Mouse (Mus musculus) midbrain, embryonic 12.5 days (tissue): ENCODE measurements at regions not wholly inside any gene's neighbourhood (a gene's known extent, or its start where the extent isn't known, plus 50 kb on each side); places are given as distances from the start of the nearest gene placed in this dataset.

ENCODE experiments used
- ATAC-seq: fragments of 200-750 bp; cut with Nextera tagmentation; 2 replicates; pipeline ENCODE4 v1.8.0; 2017; ENCODE audit warnings: low read depth, moderate TSS enrichment, moderate library complexity; ENCODE audit not compliant: low FRiP score
- H3K27ac ChIP-seq: fragments of 300-500 bp; sonication (generic); replicated peaks from 2 replicates; pipeline ENCODE4 v1.5.1; 2016; ENCODE audit warnings: mild to moderate bottlenecking
- H3K27me3 ChIP-seq: fragments of 300-500 bp; sonication (generic); 2 replicates; pipeline ENCODE4 v1.6.1; 2016; ENCODE audit warnings: mild to moderate bottlenecking
- H3K36me3 ChIP-seq: fragments of 300-500 bp; sonication (generic); 2 replicates; pipeline ENCODE4 v1.6.1; 2016
- H3K4me1 ChIP-seq: fragments of 300-500 bp; sonication (generic); 2 replicates; pipeline ENCODE4 v1.6.1; 2016
- H3K4me2 ChIP-seq: fragments of 300-500 bp; sonication (generic); replicated peaks from 2 replicates; pipeline ENCODE4 v1.6.1; 2016; ENCODE audit warnings: mild to moderate bottlenecking, moderate library complexity
- H3K4me3 ChIP-seq: fragments of 300-500 bp; sonication (generic); 2 replicates; pipeline ENCODE4 v1.5.1; 2016; ENCODE audit warnings: mild to moderate bottlenecking
- H3K9ac ChIP-seq: fragments of 300-500 bp; sonication (generic); replicated peaks from 2 replicates; pipeline ENCODE4 v1.6.1; 2016; ENCODE audit warnings: mild to moderate bottlenecking, moderate library complexity
- H3K9me3 ChIP-seq: fragments of 300-500 bp; sonication (generic); 2 replicates; pipeline ENCODE4 v1.6.1; 2016; ENCODE audit warnings: mild to moderate bottlenecking
- WGBS: fragments of 180-500 bp; shearing (Covaris S2); methylation state at CpG from one replicate; pipeline ENCODE4 v1.1.7; 2016; 5-methylcytosine and 5-hydroxymethylcytosine counted together

DNA sequence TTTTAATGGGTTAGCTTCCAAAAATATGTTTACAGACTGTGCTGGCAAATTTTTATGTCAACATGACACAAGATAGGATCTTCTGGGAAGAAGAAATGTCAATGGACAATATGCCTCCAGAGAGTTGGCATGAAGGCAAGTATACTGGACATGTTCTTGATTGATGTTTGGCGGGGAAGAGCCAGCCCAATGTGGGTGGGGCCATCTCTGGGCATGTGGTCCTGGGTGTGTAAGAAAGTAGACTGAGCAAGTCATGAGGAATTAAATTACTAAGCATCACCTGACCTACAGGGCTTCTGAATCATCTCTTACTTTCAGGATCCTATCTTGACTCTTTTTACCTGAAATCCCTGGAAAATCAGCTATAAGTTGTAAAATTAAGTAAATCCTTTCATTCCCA is 525.0 kb upstream of the Grm7 start:
- ATAC-seq: peak; percentile 27; the same call in 1 of the 2 replicates
- WGBS: 82% methylated on average over 1 of the region's 1 CpGs
- H3K4me3 ChIP-seq: no peak overlapping the region
- peaks cover 39% of the 10 kb centered on the region for H3K27me3 ChIP-seq
- no peaks in the 10 kb centered on the region for H3K9me3 ChIP-seq
- H3K4me2 ChIP-seq: no peak overlapping the region
- H3K4me1 ChIP-seq: no peaks in the 10 kb centered on the region
- H3K27ac ChIP-seq: no peak overlapping the region
- H3K36me3 ChIP-seq: no peaks in the 10 kb centered on the region
- H3K9ac ChIP-seq: no peak overlapping the region

DNA sequence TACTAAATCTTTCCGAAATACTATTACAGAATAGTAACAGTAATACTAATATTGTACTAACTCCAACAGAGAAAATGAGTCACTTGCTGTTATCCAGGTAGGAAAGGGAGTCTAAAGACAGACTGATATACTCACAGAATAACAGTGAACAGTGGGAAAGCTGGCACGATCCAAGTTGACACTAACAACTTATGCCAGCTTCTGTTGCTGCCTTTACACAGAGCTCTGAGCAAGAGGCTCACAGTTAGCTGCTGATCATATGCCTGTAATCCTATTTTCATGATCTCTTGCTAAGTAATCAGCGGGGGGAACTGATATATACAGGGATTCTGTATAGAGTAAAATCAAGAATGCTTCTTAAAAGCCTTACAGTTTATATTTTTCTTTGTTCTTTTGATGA is 513.1 kb upstream of the Grm7 start:
- no peaks in the 10 kb centered on the region for H3K27me3 ChIP-seq
- no peaks in the 10 kb centered on the region for H3K36me3 ChIP-seq
- ATAC-seq: no peak
- no peaks in the 10 kb centered on the region for H3K9me3 ChIP-seq
- no peak overlapping the region for H3K4me3 ChIP-seq
- no peak overlapping the region for H3K27ac ChIP-seq
- no peaks in the 10 kb centered on the region for H3K4me1 ChIP-seq
- 81% methylated on average over 3 of the region's 3 CpGs for WGBS
- H3K4me2 ChIP-seq: no peak overlapping the region
- no peak overlapping the region for H3K9ac ChIP-seq

- 79% methylated on average over 1 of the region's 1 CpGs for WGBS
- Histone ChIP-seq H3K4me1 (no peaks in the 10 kb centered on the region), H3K9ac (no peak overlapping the region), H3K27ac (no peak overlapping the region), H3K27me3 (no peaks in the 10 kb centered on the region), H3K4me3 (no peak overlapping the region), H3K9me3 (no peaks in the 10 kb centered on the region), H3K4me2 (no peak overlapping the region), H3K36me3 (no peaks in the 10 kb centered on the region)
- ATAC-seq: no peak
Observed at GRCm38 (mm10) chr6:110133587-110133986, 511.8 kb upstream of the Grm7 start.

- no peak for ATAC-seq
Observed at GRCm38 (mm10) chr6:110137043-110137650, 508.2 kb upstream of the Grm7 start.

DNA sequence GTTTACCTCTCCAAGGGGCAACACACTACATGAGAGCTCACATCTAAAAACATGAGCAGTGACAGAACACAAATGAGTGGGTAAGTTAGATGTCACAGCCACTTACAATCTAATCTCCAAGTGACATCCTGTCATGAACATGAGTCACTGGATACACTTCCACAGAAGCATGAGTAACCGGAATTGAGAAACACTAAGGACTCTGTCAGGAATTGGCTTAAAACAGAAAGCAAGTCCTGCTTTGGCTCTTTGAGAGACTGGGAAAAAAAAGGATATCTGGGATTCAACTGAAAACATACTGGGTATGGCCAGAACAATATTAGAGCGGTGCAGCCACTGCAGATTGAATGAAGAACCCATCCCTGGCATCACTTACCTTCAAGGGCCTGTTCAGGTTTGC is 506.0 kb upstream of the Grm7 start:
- WGBS: 84% methylated on average over 2 of the region's 2 CpGs
- Histone ChIP-seq H3K4me1 (no peaks in the 10 kb centered on the region), H3K27ac (no peak overlapping the region), H3K9ac (no peak overlapping the region), H3K27me3 (no peaks in the 10 kb centered on the region), H3K4me3 (no peak overlapping the region), H3K36me3 (no peaks in the 10 kb centered on the region), H3K9me3 (no peaks in the 10 kb centered on the region), H3K4me2 (no peak overlapping the region)
- no peak for ATAC-seq

More at GRCm38 (mm10) chr6:110137043-110137650, 508.2 kb upstream of the Grm7 start:
- Histone ChIP-seq H3K27me3 (no peaks in the 10 kb centered on the region), H3K4me1 (no peaks in the 10 kb centered on the region), H3K9ac (no peak overlapping the region), H3K4me2 (no peak overlapping the region), H3K27ac (no peak overlapping the region), H3K9me3 (no peaks in the 10 kb centered on the region), H3K4me3 (no peak overlapping the region), H3K36me3 (no peaks in the 10 kb centered on the region)
- WGBS: 38% methylated on average over 7 of the region's 7 CpGs

DNA sequence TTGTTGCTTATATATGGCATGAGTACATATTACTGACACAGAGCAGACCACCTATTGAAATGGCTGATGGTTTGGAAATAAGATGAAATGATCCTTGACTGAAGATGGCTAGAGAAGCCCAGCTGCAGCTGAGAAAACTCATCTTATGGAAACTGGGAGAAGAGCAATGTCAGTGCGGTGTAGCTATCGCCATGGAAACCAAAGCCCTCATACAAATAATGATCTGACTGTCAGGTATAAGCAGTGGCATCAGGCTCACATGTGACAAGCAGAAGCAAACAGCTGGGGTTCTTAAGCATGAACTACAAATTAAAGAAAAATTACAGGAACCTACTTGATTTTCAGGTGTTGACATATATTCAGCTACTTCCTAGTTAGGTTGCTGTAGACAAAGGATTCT is 476.8 kb upstream of the Grm7 start:
- ATAC-seq: peak; percentile 56
- Histone ChIP-seq H3K4me3 (no peak overlapping the region), H3K4me2 (no peak overlapping the region), H3K36me3 (no peaks in the 10 kb centered on the region), H3K9me3 (no peaks in the 10 kb centered on the region), H3K27ac (no peak overlapping the region), H3K9ac (no peak overlapping the region), H3K27me3 (no peaks in the 10 kb centered on the region), H3K4me1 (no peaks in the 10 kb centered on the region)
- WGBS: 73% methylated on average over 2 of the region's 2 CpGs

DNA sequence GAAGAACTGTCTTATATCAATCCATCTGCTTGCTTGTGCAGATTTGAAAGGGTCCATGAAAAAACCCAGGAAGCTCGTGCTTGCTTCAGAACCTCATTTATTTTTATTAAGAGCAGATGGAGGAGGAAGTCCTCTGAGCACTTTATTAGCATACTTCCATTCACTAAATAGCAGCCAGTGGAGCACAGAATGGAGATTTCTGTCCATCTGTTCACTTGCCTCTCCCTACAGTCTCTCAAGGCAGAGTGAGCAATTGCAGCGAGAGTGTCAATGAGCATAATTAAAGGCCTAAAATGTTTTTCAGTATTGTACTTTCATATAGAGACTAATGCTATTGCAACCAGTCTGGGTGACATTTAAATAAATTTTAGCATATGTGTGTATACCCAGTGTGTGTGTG is 439.4 kb upstream of the Grm7 start:
- no peaks in the 10 kb centered on the region for H3K36me3 ChIP-seq
- peak; percentile 82 for ATAC-seq
- H3K9ac ChIP-seq: no peak overlapping the region
- H3K4me3 ChIP-seq: no peak overlapping the region
- no peak overlapping the region for H3K27ac ChIP-seq
- H3K9me3 ChIP-seq: no peaks in the 10 kb centered on the region
- H3K4me2 ChIP-seq: no peak overlapping the region
- H3K4me1 ChIP-seq: no peaks in the 10 kb centered on the region
- no peaks in the 10 kb centered on the region for H3K27me3 ChIP-seq
- 57% methylated on average over 2 of the region's 2 CpGs for WGBS

DNA sequence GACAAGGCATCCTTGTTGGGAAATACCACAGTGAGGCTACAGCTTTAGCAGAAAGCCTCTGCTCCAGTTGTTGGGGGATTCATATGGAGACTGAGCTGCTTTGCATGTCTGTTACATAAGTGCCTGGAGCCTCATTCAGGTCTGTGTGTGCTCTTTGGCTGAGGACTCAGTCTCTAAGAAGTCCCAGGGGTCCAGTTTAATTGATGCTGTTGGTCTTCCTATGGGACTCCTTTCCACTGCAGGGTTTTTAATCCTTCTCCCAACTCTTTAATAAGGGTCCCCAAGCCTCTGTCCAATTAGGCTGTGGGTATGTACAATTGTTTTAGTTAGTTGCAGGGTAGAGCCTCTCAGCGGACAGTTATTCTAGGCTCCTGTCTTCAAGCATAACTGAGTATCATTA is 436.6 kb upstream of the Grm7 start:
- no peaks in the 10 kb centered on the region for H3K4me1 ChIP-seq
- H3K9ac ChIP-seq: no peak overlapping the region
- ATAC-seq: peak; percentile 30; the same call in 1 of the 2 replicates
- H3K4me3 ChIP-seq: no peak overlapping the region
- no peak overlapping the region for H3K27ac ChIP-seq
- no peaks in the 10 kb centered on the region for H3K36me3 ChIP-seq
- no peaks in the 10 kb centered on the region for H3K9me3 ChIP-seq
- H3K4me2 ChIP-seq: no peak overlapping the region
- H3K27me3 ChIP-seq: no peaks in the 10 kb centered on the region
- WGBS: 87% methylated on average over 1 of the region's 1 CpGs

DNA sequence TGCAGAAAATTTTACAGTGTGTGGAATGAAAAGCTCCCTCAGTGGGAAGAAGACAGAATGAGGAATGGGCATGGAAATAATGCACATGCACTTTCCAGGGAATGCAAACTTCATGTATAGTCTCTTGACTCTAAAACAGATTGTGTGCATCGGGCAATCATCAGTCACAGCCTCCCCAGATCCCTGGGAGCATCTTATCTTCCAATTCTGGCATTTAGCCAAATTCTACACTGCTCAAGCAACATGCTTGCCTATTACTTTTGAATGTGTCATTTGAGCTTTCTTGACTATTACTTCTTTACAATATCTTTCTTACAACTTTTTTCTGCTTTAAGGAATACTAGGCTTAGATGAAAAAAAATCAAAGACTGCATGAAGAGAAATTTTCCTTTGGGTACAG is 397.9 kb upstream of the Grm7 start:
- H3K27ac ChIP-seq: no peak overlapping the region
- no peaks in the 10 kb centered on the region for H3K36me3 ChIP-seq
- H3K4me2 ChIP-seq: no peak overlapping the region
- 69% methylated on average over 1 of the region's 1 CpGs for WGBS
- no peak for ATAC-seq
- no peaks in the 10 kb centered on the region for H3K9me3 ChIP-seq
- no peak overlapping the region for H3K4me3 ChIP-seq
- no peaks in the 10 kb centered on the region for H3K27me3 ChIP-seq
- H3K9ac ChIP-seq: no peak overlapping the region
- no peaks in the 10 kb centered on the region for H3K4me1 ChIP-seq

DNA sequence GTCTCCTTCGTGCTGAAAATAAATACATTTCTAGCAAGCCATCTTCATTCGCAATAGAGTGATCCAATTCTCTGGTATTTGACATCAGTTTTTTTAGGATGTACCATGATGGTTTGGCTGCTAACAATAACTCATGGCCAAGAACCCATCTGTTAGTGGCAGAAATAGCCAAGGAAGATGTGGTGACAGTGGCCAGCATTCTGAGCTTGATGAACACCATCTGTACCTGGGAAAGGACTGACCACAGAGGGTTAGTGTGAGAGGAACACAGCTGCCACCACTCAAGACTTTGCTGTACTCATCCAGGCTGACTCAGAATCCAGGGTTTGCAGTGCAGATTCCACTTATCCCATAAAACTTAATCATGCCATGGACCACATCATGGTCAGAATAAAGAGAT is 348.8 kb upstream of the Grm7 start:
- H3K27me3 ChIP-seq: no peaks in the 10 kb centered on the region
- H3K4me2 ChIP-seq: no peak overlapping the region
- ATAC-seq: no peak
- 82% methylated on average over 2 of the region's 2 CpGs for WGBS
- no peak overlapping the region for H3K9ac ChIP-seq
- no peak overlapping the region for H3K4me3 ChIP-seq
- H3K4me1 ChIP-seq: no peaks in the 10 kb centered on the region
- H3K36me3 ChIP-seq: no peaks in the 10 kb centered on the region
- H3K27ac ChIP-seq: no peak overlapping the region
- H3K9me3 ChIP-seq: no peaks in the 10 kb centered on the region
